Mouse (Mus musculus) thymus, postnatal 14 days (tissue): ENCODE measurements around the gene Gm11060.

ENCODE experiments used
- DNase-seq: peaks from one replicate; pipeline ENCODE4 v3.0.0; 2021

Gene Gm11060

DNA sequence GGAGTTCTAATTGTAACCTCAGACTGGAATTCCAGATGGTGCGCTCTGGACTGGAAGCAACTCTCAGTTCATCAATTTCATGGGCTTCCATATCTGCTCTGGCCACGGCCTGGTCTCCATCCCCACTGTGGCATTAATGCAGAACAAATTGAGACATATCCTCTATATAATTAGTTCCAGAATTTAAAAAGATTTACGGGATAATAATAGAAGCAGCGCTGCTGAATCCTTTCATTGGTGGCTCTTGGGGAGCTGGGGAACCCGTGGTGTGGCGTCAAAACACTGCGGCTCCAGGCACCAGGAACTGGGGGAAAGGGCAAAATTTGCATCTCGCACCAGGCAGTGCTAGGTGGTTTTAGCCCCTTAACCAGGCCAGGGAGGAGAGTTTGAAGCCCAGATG, 30.4 kb downstream of the Gm11060 start:
- DNase-seq = no peak

DNA sequence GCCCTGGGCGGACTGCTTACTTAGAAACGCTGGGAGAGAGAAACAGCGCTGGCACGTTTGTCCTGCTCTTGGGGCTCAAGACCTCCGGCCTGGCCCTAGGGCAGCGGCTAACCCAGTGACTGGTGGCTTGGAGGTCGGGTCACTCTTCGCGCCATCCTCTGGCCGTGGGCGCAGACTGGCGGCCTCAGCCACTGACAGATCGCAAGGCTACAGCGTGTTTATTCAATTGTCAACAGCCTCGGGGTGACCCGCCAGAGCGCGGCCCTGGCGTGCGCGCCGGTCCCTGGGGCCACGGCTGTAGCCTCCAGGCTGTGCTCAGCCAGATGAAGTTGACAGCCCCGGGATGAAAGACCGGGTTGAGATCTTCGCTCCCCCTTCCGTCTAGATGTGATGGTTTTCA, 31.1 kb downstream of the Gm11060 start:
- no peak for DNase-seq

DNA sequence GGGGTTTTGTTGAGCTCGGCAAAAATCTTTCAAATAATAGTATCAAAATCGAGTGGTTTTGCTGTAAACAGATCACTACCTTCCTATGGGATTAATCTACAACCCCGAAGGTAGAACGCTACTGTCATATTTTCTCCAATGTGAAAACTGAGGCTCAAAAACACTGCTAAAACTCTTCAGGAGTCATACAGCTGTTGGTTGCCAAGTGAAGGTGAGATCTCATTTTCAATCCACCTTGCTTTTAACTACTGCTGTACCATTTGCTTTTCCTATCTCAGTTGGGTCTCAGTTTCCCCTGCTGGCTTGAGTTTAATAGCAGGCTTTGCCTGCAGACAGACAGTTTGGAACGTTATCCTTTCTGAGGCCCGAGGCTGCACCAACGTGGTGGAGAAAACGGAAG, 31.6 kb downstream of the Gm11060 start:
- DNase-seq = no peak

DNA sequence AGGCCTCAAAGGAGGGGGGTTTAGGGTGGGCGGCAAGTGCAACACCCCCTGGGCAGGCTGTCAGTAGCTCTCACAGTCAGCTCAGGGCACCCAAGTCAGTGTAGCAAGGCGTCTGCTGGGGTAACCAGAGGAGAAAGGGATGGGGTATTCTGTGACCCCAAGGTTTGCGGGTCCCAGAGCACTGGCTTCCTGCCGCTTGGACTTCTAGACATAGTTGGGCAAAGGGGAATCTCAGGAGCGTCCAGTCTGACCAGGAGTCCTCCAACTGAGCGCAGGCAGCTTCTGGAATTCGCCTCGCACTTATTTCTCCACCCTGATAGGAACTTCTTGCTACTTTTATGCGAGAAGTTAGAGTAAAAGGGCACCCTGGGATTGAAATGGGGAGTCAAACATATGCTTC, 32.1 kb downstream of the Gm11060 start:
- no peak for DNase-seq

DNA sequence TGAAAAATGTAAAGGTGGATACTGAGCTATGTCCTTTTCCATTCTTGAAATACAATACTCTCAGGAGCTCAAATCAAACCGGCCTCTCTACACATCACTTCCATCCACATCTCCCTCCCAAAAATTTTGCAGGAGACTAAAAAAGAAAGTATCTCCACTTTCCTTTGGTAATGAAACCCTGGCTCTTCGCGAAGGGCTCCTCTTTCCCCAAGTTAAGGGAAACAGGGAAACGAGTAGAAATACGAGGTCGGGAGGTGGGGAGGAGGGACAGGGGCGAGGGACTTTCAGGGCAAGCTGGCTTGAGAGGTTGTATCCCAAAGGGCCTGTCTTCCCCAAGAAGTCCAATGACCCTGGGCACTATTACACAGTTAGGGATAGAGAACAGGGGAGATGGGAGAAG, 32.6 kb downstream of the Gm11060 start:
- no peak for DNase-seq

DNA sequence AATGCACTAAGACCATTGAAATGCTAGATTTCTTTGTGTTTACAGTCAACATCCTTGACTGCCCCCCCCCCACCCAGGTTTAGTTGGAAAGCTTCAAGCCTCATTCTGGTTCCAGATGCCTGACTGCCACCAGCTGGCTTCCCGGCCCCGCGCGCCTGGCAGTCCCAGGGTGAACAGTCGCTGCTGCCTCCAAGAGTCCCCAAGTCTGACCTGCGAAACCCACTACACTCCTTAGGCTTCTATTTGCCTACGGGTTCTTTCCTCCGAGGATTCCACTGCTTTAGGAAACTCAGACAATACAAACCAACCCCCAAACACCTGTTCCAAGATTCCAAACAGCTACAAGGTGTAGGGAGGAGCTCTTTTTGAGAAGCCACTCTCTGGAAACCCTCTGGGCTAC, 33.4 kb downstream of the Gm11060 start:
- DNase-seq = no peak

DNA sequence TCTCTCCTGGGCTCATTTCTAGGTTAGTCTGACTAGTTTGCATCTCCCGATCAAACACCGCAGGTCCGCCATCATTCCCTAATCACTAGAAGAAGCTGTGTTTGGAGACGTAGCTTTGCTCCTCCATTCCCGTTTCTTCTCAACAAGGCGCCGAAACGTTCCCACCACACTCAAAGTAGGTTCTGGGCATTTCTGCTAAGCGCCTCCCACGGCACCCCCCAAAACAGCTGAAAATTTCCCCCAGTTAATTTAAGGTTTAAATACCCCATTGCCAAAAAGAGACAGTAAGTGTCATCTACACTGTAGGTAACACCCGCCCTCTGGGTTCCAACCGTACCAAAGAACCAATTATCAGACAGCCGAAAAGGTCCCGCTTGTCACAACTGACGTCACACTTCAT, 33.8 kb downstream of the Gm11060 start:
- no peak for DNase-seq

DNA sequence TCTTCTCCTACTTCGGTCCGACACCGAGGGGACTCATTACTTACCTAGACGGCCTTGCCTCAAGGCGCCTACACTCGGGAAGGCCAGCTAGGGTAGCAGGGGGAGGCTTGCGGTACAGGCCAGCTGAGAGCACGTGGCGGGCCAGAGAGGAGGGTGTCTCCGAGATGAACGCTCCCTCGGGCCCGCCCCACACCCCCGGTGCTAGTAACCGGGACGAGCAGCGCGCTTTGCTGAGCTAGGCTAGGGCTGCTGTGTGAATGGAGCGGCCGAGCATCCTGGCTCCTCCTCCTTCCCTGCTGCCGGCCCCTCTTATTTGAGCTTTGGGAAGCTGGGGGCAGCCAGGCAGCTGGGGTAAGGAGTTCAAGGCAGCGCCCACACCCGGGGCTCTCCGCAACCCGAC, 34.5 kb downstream of the Gm11060 start, which contains the start of gene Wt1:
Gene Wt1, plus strand, starts transcription at position 251 of the 400 bp plus-strand sequence.
- no peak for DNase-seq

DNA sequence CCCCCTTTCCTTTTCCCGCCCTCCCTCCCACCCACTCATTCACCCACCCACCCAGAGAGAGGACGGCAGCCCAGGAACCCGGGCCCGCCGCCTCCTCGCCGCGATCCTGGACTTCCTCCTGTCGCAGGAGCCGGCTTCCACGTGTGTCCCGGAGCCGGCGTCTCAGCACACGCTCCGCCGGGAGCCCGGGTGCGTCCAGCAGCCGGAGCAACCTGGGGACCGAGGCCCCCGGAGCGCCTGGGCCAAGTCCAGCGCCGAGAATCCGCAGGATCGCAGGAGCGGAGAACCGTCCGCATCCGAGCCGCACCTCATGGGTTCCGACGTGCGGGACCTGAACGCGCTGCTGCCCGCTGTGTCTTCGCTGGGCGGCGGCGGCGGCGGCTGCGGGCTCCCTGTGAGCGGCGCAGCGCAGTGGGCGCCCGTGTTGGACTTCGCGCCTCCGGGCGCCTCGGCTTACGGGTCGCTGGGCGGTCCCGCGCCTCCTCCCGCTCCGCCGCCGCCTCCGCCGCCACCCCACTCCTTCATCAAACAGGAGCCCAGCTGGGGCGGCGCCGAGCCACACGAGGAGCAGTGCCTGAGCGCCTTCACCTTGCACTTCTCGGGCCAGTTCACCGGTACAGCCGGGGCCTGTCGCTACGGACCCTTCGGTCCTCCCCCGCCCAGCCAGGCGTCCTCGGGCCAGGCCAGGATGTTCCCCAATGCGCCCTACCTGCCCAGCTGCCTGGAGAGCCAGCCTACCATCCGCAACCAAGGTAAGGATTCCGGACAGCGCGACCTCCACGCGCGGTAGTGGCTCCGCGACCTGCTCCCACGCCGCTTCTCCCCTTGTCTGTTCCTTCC, 35.1 kb downstream of the Gm11060 start:
- DNase-seq = no peak

DNA sequence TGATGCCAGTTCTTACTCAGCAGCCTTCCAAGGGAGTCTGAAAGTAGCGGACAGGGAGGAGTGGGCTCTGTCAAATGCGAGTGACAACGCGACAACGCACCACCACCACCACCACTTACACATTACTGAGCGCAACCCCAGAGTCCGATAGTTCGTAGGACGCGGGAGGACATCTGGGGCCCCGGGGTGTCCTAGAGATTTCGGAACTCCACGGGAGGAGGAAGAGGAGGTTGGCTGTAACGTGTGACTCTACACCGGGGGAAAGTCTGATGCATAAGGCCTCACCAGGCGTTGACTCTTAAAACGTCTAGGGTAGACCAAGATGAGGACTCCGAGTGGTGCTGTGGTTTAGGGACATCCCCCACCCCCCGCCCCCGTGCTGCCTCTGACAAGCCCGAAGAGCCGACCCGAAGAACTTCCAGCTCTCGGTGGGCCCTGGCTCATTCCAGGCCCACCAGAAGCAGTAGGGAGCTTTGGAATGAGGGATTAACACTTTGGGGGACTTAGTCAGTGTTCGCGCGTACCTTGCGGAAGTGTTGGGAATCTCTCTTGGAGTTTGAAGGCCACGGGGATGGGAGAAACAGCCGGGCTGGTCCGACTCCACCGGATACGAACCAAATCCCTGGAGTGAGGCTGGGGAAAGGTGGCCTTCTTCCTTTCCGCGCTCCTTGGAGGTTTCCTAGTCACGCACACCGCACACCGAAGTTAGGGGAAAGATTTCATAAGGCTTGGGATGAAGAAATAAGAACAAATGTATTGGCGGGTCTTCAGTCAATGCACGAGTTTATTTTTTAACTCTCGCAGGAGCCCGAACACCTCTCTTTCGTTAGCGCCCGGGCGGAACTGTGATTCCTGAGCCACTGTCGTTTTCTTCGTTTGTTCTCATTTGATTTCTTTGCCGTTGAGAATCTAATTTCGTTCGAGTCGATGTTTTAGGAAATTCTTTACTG, 36.0 kb downstream of the Gm11060 start:
- no peak for DNase-seq

DNA sequence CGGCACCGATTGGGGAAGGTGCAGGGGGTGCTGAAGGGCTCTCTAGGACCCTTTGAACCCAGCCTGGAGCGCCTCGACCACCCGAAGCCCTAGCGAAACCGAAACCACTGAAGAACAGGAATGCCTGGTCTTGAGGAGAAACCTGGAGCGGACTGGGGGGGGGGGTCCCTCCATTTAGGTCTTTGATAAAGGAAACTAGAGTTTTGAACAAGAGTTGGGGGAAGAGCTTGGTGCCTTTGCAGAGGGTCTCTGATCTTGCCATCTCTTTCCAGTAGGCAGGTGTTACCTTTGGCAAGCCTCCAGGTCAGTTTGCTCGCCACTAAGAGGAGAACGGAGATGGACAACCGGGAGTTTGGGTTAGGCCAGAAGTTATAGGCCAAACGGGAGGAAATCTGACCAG, 36.7 kb downstream of the Gm11060 start:
- no peak for DNase-seq

DNA sequence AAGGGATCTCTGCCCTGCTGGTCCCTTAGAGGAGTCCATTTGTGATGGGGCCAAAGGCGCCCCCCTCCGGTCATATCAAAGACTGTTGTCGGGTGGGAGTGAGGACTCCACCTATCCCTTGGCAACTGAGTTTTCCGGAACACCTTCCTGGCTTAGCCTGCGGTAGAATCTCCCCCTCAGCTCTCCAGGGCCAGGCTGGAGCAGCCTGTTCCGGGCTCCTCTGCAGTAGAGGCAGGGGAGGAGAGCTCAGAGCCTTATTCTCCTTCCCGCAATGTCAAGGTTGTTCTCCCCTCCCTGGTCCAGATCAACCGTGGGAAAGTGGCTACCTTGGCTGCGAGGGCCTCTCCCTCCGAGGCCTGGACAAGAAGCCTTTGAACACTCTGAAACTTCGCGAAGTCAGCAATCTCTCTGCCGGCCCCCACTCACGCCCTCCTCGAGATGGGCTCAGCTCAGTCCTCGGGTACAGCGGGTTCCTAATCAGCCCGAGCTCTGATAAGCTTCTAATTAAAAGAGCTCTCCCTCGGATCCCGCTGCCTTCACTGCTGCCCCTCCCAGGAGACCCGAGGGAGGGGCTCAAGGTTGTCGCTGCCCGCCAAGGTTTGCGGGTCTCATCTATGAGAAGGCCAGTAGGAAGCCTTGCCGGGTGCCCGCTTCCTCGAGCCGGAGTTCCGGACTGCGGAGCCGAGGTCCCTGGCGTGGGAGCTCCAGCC, 38.7 kb downstream of the Gm11060 start:
- DNase-seq = no peak

DNA sequence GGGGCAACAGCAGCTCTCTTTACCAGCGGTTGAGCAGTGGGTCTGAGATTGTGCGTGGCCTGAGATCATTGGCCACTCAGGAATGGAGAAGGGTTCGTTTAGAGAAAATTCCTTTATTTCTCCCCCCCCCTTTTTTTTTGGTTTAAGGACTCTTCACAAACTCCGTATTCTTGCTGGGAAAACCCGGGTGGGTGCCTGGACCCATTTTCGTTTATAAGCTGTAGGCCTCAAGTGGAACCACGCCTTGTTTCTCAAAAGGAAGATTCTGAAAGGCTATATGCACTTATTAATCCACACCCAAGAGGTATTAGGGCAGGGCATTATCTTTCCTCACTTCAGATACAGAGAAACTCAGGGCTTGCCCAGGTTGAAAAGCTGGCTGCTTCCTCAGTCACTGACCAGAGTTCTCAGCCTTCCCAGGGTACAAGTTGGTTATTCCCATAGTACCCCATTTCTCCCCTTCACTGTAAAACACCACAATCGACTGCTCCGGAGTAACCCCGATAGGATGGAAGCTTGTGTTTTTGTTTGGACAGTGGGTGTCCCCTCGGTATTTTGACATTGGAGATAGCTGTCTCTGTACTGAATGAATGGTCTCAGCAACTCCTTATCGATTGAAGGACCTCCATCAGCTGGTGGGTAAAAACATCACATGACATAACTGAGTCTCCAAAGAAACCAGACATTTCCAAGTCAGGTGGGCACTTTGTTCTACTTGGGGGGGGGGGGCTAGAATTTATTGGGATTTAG, 39.4 kb downstream of the Gm11060 start:
- DNase-seq = no peak

DNA sequence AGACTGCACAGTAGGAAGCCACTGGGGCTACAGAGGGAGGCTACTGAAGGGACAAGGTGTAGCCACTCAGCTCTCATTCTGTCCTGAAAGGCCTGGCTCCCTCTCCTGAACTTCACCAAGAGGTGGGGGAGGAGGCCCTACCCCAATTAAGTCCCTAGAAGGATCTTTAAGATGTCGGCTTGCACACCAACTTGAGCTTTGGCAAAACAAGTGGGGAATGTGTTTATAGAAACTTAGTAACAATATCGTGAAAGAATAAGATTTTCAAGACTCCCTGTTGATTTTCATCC, 39.9 kb downstream of the Gm11060 start:
- no peak for DNase-seq

DNA sequence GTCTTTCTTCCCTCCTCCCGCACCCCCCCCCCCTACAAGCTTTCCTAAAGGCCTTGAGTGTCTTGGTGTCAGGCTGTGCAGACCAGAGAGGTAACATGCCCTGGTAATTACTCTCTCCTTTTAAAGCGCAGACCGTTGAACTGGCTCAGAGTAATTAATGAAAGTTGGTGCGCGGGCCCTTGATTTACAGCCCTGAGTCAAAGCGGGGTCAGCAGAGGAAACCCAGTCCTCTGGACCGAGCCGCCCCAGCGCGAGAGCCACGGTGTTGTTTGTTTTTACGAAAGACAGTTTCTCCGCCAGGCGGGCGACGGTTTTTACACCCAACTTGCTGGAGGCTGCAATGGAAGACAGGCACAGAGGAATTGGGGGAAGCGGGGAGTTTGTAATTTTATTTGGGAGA, 40.5 kb downstream of the Gm11060 start:
- no peak for DNase-seq

DNA sequence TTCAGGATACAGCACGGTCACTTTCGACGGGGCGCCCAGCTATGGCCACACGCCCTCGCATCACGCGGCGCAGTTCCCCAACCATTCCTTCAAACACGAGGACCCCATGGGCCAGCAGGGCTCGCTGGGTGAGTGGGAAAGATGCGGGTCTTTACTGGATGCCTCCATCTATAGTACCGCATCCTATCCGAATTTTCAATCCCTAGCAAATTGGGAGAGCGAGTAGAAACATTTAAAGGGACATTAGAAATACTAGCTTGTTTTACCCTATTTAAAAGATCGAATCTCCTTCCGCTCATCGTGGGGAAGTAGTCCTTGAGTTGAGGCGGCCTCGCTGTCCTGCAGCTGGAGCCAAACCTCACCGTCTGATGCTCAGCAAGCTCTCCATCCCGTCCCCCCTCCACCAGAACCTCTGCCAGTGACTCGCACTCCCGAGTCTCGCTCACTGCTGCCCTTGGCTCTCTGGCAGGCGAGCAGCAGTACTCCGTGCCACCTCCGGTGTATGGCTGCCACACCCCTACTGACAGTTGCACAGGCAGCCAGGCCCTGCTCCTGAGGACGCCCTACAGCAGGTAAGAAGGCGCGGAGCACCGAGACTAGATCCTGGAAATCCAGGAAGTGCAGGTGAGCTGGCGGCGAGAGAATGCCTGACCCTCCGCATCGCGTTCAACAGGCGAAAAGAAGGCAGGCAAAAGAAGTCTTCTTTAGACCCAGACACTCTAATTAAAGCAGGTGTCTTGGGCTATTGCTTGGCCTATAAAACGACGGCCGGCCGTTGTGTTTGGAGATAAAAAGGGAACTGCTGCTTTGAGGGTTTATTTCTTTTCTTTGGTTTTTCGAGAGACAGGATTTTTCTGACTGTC, 41.3 kb downstream of the Gm11060 start:
- no peak for DNase-seq

DNA sequence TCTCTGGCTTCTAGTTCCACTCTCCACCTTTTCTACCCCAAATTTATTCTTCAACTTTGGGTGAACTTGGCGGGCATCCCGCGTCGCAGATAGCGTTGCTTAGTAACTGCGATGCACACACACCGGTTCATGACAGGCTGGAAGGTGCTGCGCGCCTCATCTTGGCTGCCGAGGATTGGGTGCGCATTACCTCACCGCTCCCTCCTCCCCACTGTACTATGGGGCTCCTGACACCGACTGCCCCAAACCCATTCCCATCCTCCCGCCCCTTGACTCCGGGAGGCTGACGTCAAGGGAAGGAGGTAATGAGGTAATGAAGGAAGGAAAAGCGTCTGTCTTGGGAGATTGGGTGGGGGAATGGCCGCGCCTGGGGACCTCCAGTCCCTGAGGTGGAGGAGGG, 42.5 kb downstream of the Gm11060 start:
- no peak for DNase-seq

DNA sequence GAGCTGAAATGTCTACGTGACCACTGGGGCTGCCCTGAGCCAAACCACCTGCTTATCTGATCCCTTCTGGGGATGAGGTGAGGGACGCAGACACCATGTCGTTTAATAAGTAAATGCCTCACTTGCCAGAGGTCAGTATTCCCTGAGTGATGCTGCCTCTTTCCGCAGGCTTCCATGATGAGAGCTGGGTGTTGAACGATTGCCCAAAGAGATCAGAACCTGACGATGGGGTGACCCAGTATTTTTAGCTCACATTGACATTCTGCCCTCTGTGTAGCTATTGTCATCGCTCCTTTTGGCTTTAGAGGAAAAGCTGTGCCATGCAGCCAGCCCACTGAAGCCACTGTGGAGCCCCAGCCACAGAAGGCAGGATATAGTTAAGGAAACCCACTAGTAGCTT, 47.7 kb downstream of the Gm11060 start:
- DNase-seq = no peak

DNA sequence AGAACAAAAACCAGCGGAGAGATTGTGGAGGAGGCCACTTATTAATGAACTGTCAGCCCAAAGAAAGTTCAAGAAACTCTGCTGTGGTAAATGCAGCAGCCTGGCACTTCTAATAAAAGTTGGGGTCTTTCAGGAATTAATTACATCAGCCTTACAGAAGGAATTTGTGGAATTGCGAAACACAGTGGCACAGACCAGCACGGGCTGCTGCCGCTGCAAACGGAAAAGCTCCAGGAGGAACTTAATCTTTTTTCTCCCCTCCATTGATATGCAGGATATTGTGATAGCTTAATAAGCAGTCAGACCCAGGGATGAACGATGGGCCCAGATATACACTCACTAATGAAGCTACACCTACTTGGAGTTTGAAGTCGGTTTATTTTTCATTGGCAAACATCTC, 49.6 kb downstream of the Gm11060 start:
- DNase-seq = no peak
